Mouse (Mus musculus) forebrain, embryonic 11.5 days (tissue): ENCODE measurements around the gene Brf1. TPM values are rescaled to one million over a fixed set of nuclear protein-coding genes. Genes with fewer than 3 reads are reported as not detected.

ENCODE experiments used
- ATAC-seq: fragments of 200-750 bp; cut with Nextera tagmentation; replicated peaks from 2 replicates; pipeline ENCODE4 v1.8.0; 2017; ENCODE audit warnings: moderate TSS enrichment; ENCODE audit not compliant: low FRiP score
- DNase-seq: peaks from one replicate; pipeline ENCODE4 v3.0.0-alpha.2; 2017; ENCODE audit warnings: low spot score
- H3K27ac ChIP-seq: fragments of 300-500 bp; sonication (generic); 2 replicates; pipeline ENCODE4 v1.5.1; 2014; ENCODE audit warnings: low read depth, low read length
- H3K27me3 ChIP-seq: fragments of 300-500 bp; sonication (generic); 2 replicates; pipeline ENCODE4 v1.6.1; 2014; ENCODE audit warnings: mild to moderate bottlenecking, low read length, mixed read lengths; ENCODE audit not compliant: control insufficient read depth, insufficient read depth
- H3K36me3 ChIP-seq: fragments of 300-500 bp; sonication (generic); 2 replicates; pipeline ENCODE4 v1.6.1; 2014; ENCODE audit warnings: mild to moderate bottlenecking, low read length, moderate library complexity, mixed read lengths; ENCODE audit not compliant: control insufficient read depth, insufficient read depth
- H3K4me1 ChIP-seq: fragments of 300-500 bp; sonication (generic); replicated peaks from 2 replicates; pipeline ENCODE4 v1.6.1; 2014; ENCODE audit warnings: low read length, mixed read lengths; ENCODE audit not compliant: control insufficient read depth, insufficient read depth
- H3K4me2 ChIP-seq: fragments of 300-500 bp; sonication (generic); 2 replicates; pipeline ENCODE4 v1.6.1; 2014; ENCODE audit warnings: low read depth, mild to moderate bottlenecking, low read length, moderate library complexity, mixed read lengths; ENCODE audit not compliant: severe bottlenecking
- H3K4me3 ChIP-seq: fragments of 300-500 bp; sonication (generic); 2 replicates; pipeline ENCODE4 v1.5.1; 2014; ENCODE audit warnings: low read depth, low read length
- H3K9ac ChIP-seq: fragments of 300-500 bp; sonication (generic); 2 replicates; pipeline ENCODE4 v1.6.1; 2014; ENCODE audit warnings: low read length
- H3K9me3 ChIP-seq: fragments of 300-500 bp; sonication (generic); 2 replicates; pipeline ENCODE4 v1.6.1; 2016; ENCODE audit warnings: low read length, mixed read lengths; ENCODE audit not compliant: control insufficient read depth
- WGBS: fragments of 180-500 bp; shearing (Covaris S2); extraction: QIAGEN DNeasy Blood & Tissue Kit; methylation state at CpG from one replicate; pipeline ENCODE4 v1.1.7; 2014; 5-methylcytosine and 5-hydroxymethylcytosine counted together
- microRNA-seq: library from miRNA; unstranded; fragments of <30 nt; microRNA quantifications from one replicate; pipeline ENCODE4, GENCODE M21; 2016; ENCODE audit not compliant: insufficient number of aligned reads
- polyA plus RNA-seq: library from polyadenylated mRNA; unstranded; fragments of >200 nt; fragmentation: Nextera tagmentation; extraction: Ambion mirVana; gene quantifications from 2 replicates; pipeline ENCODE4 v1.2.1, GENCODE M21; 2014

The Brf1 gene
- polyA plus RNA-seq, 1 experiment from 2014 or later = 67.3 TPM

DNA sequence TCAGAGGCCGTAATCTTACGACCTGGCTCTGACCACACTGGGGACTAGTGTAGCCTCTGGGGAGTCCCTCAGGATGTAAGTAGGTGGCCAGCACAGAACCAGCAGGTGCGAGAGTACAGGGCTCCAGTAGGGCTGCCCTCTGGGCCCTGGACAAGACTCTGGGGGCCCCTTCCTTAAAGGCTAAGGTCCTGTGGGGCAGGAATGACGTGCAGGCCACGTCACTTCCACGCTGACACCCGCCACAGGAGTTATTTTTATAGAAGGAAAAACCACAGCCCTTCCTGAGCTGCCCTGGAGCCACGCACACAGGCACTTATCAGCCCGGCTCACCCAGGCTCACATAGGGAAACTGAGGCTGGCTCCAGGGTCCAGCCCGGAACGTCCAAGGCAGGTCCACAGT, 83.0 kb downstream of the Brf1 start:
- H3K9me3 ChIP-seq = no peaks in the 10 kb centered on the region
- no peak overlapping the region for H3K4me2 ChIP-seq
- no peak overlapping the region for H3K4me3 ChIP-seq
- 90% methylated on average over 11 of the region's 11 CpGs for WGBS
- peaks cover 2% of the 10 kb centered on the region; the same call in 1 of the 2 replicates for H3K4me1 ChIP-seq
- no peaks in the 10 kb centered on the region for H3K36me3 ChIP-seq
- no peak overlapping the region for H3K27ac ChIP-seq
- no peaks in the 10 kb centered on the region for H3K27me3 ChIP-seq
- H3K9ac ChIP-seq = no peak overlapping the region
- DNase-seq = no peak
- ATAC-seq = no peak

DNA sequence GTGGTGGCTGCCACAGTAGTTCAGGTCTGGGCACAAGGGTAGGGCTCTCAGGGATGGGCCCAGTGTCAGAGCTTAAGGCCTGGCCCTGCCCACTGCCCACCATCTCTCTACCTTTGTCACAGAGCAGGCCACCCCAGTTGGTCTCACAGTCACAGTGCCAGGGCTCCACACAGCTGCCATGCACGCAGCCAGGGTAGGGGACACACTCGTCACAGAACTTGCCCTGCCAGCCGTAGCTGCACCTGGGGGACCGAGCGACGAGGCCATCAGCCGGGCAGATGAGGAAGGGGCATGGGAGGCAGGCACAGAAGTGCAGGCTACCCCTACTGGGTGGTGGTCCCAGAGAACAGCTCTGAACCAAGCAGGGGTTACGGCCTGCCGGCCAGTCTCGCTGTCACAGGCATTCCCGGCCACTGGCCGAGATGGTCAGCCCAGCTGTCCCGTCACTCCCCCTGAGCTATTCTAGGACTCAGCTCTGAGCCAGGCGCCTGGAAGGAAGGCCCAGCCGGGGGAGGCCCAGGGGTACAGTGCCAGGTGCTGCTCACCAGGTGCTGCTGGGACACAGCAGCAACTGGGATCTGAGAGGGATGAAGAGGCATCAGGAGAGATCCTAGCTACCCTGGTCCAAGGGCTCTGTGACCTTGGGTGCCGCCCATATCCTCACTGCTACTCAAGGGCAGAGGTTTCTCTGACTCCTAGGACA, 83.7 kb downstream of the Brf1 start:
- H3K4me1 ChIP-seq = no peaks in the 10 kb centered on the region
- H3K27ac ChIP-seq = no peak overlapping the region
- WGBS = 83% methylated on average over 16 of the region's 16 CpGs
- DNase-seq (no peak), ATAC-seq (no peak)
- H3K4me3 ChIP-seq = no peak overlapping the region
- no peaks in the 10 kb centered on the region for H3K27me3 ChIP-seq
- H3K36me3 ChIP-seq = no peaks in the 10 kb centered on the region
- H3K9me3 ChIP-seq = no peaks in the 10 kb centered on the region
- no peak overlapping the region for H3K9ac ChIP-seq
- H3K4me2 ChIP-seq = no peak overlapping the region

DNA sequence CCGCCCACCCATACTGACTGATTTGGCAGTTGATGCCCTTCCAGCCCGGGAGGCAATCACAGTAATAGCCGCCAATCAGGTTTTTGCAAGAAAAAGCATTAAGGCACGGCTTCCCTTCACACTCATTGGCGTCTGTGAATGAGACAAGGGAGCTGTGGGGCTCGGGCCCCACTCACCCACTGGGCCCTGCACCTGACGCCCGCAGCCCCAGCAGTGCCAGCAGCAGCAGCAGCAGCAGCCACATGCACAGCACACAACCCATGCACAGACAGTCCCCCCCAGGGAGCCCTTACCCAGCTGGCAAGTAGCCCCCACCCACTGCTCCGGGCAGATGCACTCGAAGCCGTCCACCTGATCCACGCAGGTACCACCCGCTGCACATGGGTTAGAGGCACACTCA, 84.9 kb downstream of the Brf1 start:
- Histone ChIP-seq H3K4me1 (no peaks in the 10 kb centered on the region), H3K27me3 (no peaks in the 10 kb centered on the region), H3K9ac (no peak overlapping the region), H3K36me3 (no peaks in the 10 kb centered on the region), H3K4me2 (no peak overlapping the region), H3K9me3 (no peaks in the 10 kb centered on the region), H3K4me3 (no peak overlapping the region), H3K27ac (no peak overlapping the region)
- no peak for ATAC-seq
- no peak for DNase-seq
- WGBS = 80% methylated on average over 13 of the region's 13 CpGs

DNA sequence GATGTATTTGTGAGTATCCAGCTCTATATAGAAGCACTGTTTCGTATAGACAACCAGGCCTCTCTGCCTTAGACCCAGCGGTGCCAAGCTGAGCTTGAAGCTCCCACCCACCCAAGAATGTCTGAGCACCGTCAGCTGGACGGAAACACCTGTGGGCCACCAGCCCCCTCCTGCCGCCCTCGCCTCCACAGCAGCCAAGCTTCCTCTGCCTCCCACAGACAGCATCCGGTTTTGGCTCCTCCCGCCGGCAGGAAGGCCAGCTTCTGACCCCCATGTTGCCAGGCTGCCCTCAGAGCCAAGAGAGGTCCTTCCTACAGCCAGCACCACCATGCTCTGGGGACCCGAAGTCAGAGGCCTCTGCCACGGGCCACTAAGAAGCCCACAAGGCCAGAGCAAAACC, 86.0 kb downstream of the Brf1 start:
- Histone ChIP-seq H3K4me2 (no peak overlapping the region), H3K9ac (no peak overlapping the region), H3K27me3 (no peaks in the 10 kb centered on the region), H3K36me3 (no peaks in the 10 kb centered on the region), H3K9me3 (no peaks in the 10 kb centered on the region), H3K4me1 (no peaks in the 10 kb centered on the region), H3K27ac (no peak overlapping the region), H3K4me3 (no peak overlapping the region)
- DNase-seq = no peak
- WGBS = 89% methylated on average over 11 of the region's 11 CpGs
- ATAC-seq = no peak

DNA sequence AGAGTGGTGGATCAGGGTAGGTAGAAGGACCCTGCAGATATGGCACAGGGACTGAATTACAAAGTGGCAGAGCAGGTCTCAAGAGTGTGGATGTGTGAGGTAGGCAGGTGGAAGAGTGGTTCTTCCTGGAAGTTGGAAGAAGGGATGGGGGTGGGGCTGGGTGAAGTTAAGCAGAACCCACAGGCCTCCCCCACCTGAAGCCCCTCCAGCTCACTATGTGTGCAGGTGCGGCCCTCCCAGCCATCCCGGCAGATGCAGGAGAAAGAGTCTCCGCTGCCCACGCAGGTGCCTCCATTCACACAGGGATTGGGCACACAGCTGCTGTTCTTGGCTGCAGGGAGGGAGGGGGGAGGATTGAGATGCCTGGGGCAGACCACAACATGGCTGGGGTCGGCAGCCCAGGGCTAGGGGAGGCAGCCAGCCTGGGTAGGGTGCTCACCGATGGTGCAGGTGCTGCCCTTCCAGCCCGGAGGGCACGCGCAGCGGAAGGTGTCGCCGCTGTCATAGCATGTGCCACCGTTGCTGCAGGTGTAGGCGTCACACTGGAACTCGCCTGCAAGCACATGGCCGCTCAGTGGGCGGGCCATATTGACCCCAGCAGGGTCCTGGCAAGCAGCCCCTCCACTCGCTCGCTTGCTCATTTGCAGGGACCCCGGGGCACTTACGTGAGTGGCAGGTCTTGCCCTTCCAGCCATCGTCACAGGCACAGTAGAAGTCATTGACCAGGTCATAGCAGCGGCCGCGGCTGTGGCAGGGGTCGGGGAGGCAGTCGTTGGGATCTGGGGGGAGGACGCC, 87.4 kb downstream of the Brf1 start:
- Histone ChIP-seq H3K4me1 (no peaks in the 10 kb centered on the region), H3K9ac (no peak overlapping the region), H3K9me3 (no peaks in the 10 kb centered on the region), H3K36me3 (no peaks in the 10 kb centered on the region), H3K27me3 (no peaks in the 10 kb centered on the region), H3K4me3 (no peak overlapping the region), H3K27ac (no peak overlapping the region), H3K4me2 (no peak overlapping the region)
- DNase-seq = no peak
- ATAC-seq = no peak
- WGBS = 92% methylated on average over 28 of the region's 28 CpGs

DNA sequence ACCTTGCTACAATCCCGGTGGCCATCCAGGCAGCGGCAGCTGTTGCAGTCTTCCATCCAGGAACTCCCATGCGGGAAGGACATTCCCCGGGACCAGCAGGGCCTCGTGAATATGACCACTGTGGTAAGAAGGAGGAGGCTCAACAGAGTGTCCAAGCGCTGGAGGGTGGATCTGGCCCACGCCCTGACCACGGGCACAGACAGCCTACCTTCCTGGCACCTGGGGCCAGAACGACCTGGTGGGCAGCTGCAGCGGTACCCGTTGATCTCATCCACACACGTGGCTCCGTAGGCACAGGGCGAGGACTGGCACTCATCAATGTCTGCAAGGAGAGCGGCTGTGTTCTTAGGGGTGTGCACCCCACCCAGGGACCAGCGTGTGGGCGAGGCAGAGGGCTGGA, 88.8 kb downstream of the Brf1 start:
- DNase-seq = no peak
- Histone ChIP-seq H3K36me3 (no peaks in the 10 kb centered on the region), H3K9me3 (no peaks in the 10 kb centered on the region), H3K27me3 (no peaks in the 10 kb centered on the region), H3K4me2 (no peak overlapping the region), H3K4me3 (no peak overlapping the region), H3K9ac (no peak overlapping the region), H3K4me1 (no peaks in the 10 kb centered on the region), H3K27ac (no peak overlapping the region)
- no peak for ATAC-seq
- 89% methylated on average over 17 of the region's 17 CpGs for WGBS

Small RNA genes within 50 kb of the gene (microRNA-seq; reads per million reads assigned to microRNA genes)
- not detected for gene Mir6941

Other genes with a start within 250 kb of the Brf1 start
- 3.7 and 4.1 TPM in 2 replicates for gene Pld4, start 240.0 kb downstream of the Brf1 start, polyA plus RNA-seq
- 0.08 and 0.16 TPM in 2 replicates for gene Ahnak2, start 198.0 kb downstream of the Brf1 start, polyA plus RNA-seq
- gene Clba1, start 191.8 kb downstream of the Brf1 start, polyA plus RNA-seq = 12.5 and 15.3 TPM in 2 replicates
- gene Cdca4, start 171.3 kb downstream of the Brf1 start, polyA plus RNA-seq = 170 and 180 TPM in 2 replicates
- not detected in 2 replicates for gene Gpr132, start 132.5 kb downstream of the Brf1 start, polyA plus RNA-seq
- gene Jag2, start 70.9 kb downstream of the Brf1 start, polyA plus RNA-seq = 3.2 and 4.3 TPM in 2 replicates
- gene Nudt14, start 58.6 kb downstream of the Brf1 start, polyA plus RNA-seq = 57.6 and 59.2 TPM in 2 replicates
- 26.7 and 27.8 TPM in 2 replicates for gene Btbd6, start 24.2 kb downstream of the Brf1 start, polyA plus RNA-seq
- 24.7 and 25.6 TPM in 2 replicates for gene Pacs2, start 13.8 kb upstream of the Brf1 start, polyA plus RNA-seq
- not detected in 2 replicates for gene Tex22, start 73.8 kb upstream of the Brf1 start, polyA plus RNA-seq
- gene Mta1, start 97.6 kb upstream of the Brf1 start, polyA plus RNA-seq = 25.3 and 27.7 TPM in 2 replicates
- gene Crip2, start 139.5 kb upstream of the Brf1 start, polyA plus RNA-seq = 186 and 217 TPM in 2 replicates
- 61.3 and 66.5 TPM in 2 replicates for gene Crip1, start 145.6 kb upstream of the Brf1 start, polyA plus RNA-seq
- gene Tedc1, start 155.7 kb upstream of the Brf1 start, polyA plus RNA-seq = 57.2 and 58.2 TPM in 2 replicates
- gene Tmem121, start 185.2 kb upstream of the Brf1 start, polyA plus RNA-seq = 17.0 and 20.3 TPM in 2 replicates